Mouse (Mus musculus) bone marrow macrophage, adult 2 months (primary cell): ENCODE measurements around the gene Grk2. TPM values are rescaled to one million over a fixed set of nuclear protein-coding genes. Genes with fewer than 3 reads are reported as not detected.
"Not testable (repeated sequence)": the region's sequence is repeated elsewhere in the genome, so short reads cannot be mapped to it uniquely, and the experiment has no call there.

Experiments
- H3K27ac ChIP-seq: 2 replicates; pipeline ENCODE4 v1.5.1; 2012; ENCODE audit warnings: low read depth, low read length; ENCODE audit not compliant: insufficient read depth
- H3K4me1 ChIP-seq: 2 replicates; pipeline ENCODE4 v1.6.1; 2012; ENCODE audit warnings: low read length; ENCODE audit not compliant: control insufficient read depth, insufficient read depth
- H3K4me3 ChIP-seq: 2 replicates; pipeline ENCODE4 v1.5.1; 2012; ENCODE audit warnings: mild to moderate bottlenecking, low read length, moderate library complexity; ENCODE audit not compliant: insufficient read depth
- CTCF ChIP-seq: IDR thresholded peaks from 2 replicates; pipeline ENCODE4 v1.5.1; 2012; ENCODE audit warnings: low read depth, mild to moderate bottlenecking, low read length, moderate library complexity
- POLR2A ChIP-seq: IDR thresholded peaks from 2 replicates; pipeline ENCODE4 v1.6.1; 2012; ENCODE audit warnings: mild to moderate bottlenecking, low read depth, low read length, borderline replicate concordance
- polyA plus RNA-seq: library from polyadenylated mRNA; stranded (reverse); fragments of >200 nt; gene quantifications from 2 replicates; pipeline ENCODE4 v1.2.4, GENCODE M21; 2012; ENCODE audit not compliant: missing spikeins, insufficient read depth, insufficient read length

The Grk2 gene
- polyA plus RNA-seq, 1 experiment: 278 TPM

- TF ChIP-seq POLR2A: no peak
- peak; percentile 4; the same call in 1 of the 2 replicates for TF ChIP-seq CTCF
- Histone ChIP-seq H3K4me3 (no peak overlapping the region), H3K4me1 (peaks cover 31% of the 10 kb centered on the region), H3K27ac (no peak overlapping the region)
These were observed 48.1 kb downstream of the Grk2 start for GRCm38 (mm10) chr19:4257897-4258252.

GRCm38 (mm10) chr19:4257216-4257896 lies 48.7 kb downstream of the Grk2 start:
- Histone ChIP-seq H3K4me1 (peaks cover 26% of the 10 kb centered on the region), H3K27ac (no peak overlapping the region), H3K4me3 (peak overlapping the region; percentile 67)
- TF ChIP-seq POLR2A (no peak), CTCF (peak; percentile 41; the same call in 1 of the 2 replicates)

GRCm38 (mm10) chr19:4255583-4256162 lies 50.3 kb downstream of the Grk2 start:
- Histone ChIP-seq H3K4me3 (no peak overlapping the region), H3K4me1 (peaks cover 12% of the 10 kb centered on the region), H3K27ac (no peak overlapping the region)
- peak; percentile 18; the same call in 1 of the 2 replicates for TF ChIP-seq CTCF
- TF ChIP-seq POLR2A: no peak

GRCm38 (mm10) chr19:4254230-4254629 lies 51.8 kb downstream of the Grk2 start:
- Histone ChIP-seq H3K27ac (no peak overlapping the region), H3K4me3 (no peak overlapping the region), H3K4me1 (peaks cover 4% of the 10 kb centered on the region; the same call in 1 of the 2 replicates)
- no peak for TF ChIP-seq CTCF
- TF ChIP-seq POLR2A: no peak

- H3K4me3 ChIP-seq, H3K27ac ChIP-seq, H3K4me1 ChIP-seq: not testable (repeated sequence)
These were observed 57.3 kb downstream of the Grk2 start for GRCm38 (mm10) chr19:4248683-4249082.

DNA sequence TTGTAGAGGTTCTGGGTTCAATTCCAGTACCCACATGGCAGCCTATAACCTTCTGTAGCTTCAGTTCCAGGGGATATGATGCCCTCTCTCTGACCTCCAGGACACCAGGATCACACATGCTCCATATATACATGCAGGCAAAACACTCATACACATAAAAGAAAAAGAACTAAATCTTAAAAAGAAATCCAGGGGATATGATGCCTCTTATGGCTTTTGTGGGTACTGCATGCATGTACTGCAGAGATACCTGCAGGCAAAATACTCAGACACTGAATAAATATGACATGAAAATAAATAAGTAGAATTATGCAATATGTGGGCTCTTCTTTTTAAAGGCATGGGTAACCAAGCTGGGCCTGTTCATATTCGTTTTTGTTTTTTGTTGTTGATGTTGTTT lies 59.0 kb downstream of the Grk2 start:
- no peak overlapping the region for H3K4me3 ChIP-seq
- TF ChIP-seq POLR2A (no peak), CTCF (no peak)
- no peak overlapping the region for H3K27ac ChIP-seq
- no peaks in the 10 kb centered on the region for H3K4me1 ChIP-seq

GRCm38 (mm10) chr19:4244775-4245174 lies 61.2 kb downstream of the Grk2 start:
- no peak overlapping the region for H3K27ac ChIP-seq
- no peaks in the 10 kb centered on the region for H3K4me1 ChIP-seq
- TF ChIP-seq CTCF (no peak), POLR2A (no peak)
- no peak overlapping the region for H3K4me3 ChIP-seq

DNA sequence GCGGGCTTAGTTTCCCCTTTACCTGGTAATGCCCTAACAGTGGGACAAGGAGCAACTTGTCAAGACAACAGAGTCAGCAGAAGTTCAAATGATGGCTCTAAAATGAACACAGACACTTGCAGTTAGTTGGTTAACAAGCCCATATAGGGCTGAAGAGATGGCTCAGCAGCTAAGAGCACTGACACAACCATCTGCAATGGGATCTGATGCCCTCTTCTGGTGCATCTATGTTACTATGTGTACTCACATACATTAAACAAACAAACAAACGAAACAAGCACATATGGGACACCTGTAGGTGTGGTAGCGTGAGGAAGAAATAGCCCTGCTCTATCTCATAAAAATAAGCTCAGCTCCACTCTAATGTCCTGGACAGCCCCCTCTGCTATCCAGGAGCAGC lies 63.6 kb downstream of the Grk2 start:
- H3K4me1 ChIP-seq: no peaks in the 10 kb centered on the region

GRCm38 (mm10) chr19:4240247-4240668 lies 65.8 kb downstream of the Grk2 start:
- TF ChIP-seq POLR2A (no peak), CTCF (no peak)
- H3K4me1 ChIP-seq: no peaks in the 10 kb centered on the region
- no peak overlapping the region for H3K4me3 ChIP-seq
- no peak overlapping the region for H3K27ac ChIP-seq

More for the DNA sequence above, 63.6 kb downstream of the Grk2 start:
- TF ChIP-seq CTCF (no peak), POLR2A (no peak)
- H3K4me3 ChIP-seq: no peak overlapping the region
- H3K27ac ChIP-seq: no peak overlapping the region

Other genes starting within 250 kb of the Grk2 start
- gene Gstp3, start 246.7 kb downstream of the Grk2 start, polyA plus RNA-seq: not detected in 2 replicates
- gene Cabp2, start 224.6 kb downstream of the Grk2 start, polyA plus RNA-seq: not detected in 2 replicates
- gene Cdk2ap2, start 209.0 kb downstream of the Grk2 start, polyA plus RNA-seq: 98.0 and 98.3 TPM in 2 replicates
- gene Pitpnm1, start 206.2 kb downstream of the Grk2 start, polyA plus RNA-seq: 72.3 and 86.7 TPM in 2 replicates
- gene Aip, start 180.4 kb downstream of the Grk2 start, polyA plus RNA-seq: 75.1 and 75.6 TPM in 2 replicates
- gene Gpr152, start 166.4 kb downstream of the Grk2 start, polyA plus RNA-seq: not detected in 2 replicates
- not detected in 2 replicates for gene Cabp4, start 162.2 kb downstream of the Grk2 start, polyA plus RNA-seq
- 276 and 314 TPM in 2 replicates for gene Coro1b, start 157.6 kb downstream of the Grk2 start, polyA plus RNA-seq
- 0.87 and 2.3 TPM in 2 replicates for gene Ptprcap, start 152.6 kb downstream of the Grk2 start, polyA plus RNA-seq
- gene Rps6kb2, start 142.9 kb downstream of the Grk2 start, polyA plus RNA-seq: 32.3 and 39.5 TPM in 2 replicates
- gene Carns1, start 130.7 kb downstream of the Grk2 start, polyA plus RNA-seq: 0.68 and 1.1 TPM in 2 replicates
- gene Tbc1d10c, start 114.9 kb downstream of the Grk2 start, polyA plus RNA-seq: 0.77 and 0.83 TPM in 2 replicates
- gene Ppp1ca, start 114.2 kb downstream of the Grk2 start, polyA plus RNA-seq: 299 and 331 TPM in 2 replicates
- gene Rad9a, start 104.6 kb downstream of the Grk2 start, polyA plus RNA-seq: 25.1 and 27.2 TPM in 2 replicates
- gene Clcf1, start 92.0 kb downstream of the Grk2 start, polyA plus RNA-seq: 0.40 and 0.56 TPM in 2 replicates
- gene AC109138.7, start 91.9 kb downstream of the Grk2 start, polyA plus RNA-seq: not detected in 2 replicates
- gene Pold4, start 74.3 kb downstream of the Grk2 start, polyA plus RNA-seq: 77.5 and 93.5 TPM in 2 replicates
- gene Ssh3, start 37.0 kb downstream of the Grk2 start, polyA plus RNA-seq: 84.2 and 87.6 TPM in 2 replicates
- gene Ankrd13d, start 23.1 kb downstream of the Grk2 start, polyA plus RNA-seq: 21.8 TPM in 2 replicates
- gene Kdm2a, start 92.1 kb upstream of the Grk2 start, polyA plus RNA-seq: 81.5 and 84.4 TPM in 2 replicates
- 1.1 and 1.4 TPM in 2 replicates for gene Rhod, start 133.2 kb upstream of the Grk2 start, polyA plus RNA-seq
- gene Syt12, start 171.2 kb upstream of the Grk2 start, polyA plus RNA-seq: not detected in 2 replicates
- gene 2010003K11Rik, start 192.4 kb upstream of the Grk2 start, polyA plus RNA-seq: not detected in 2 replicates
- 1.8 and 3.7 TPM in 2 replicates for gene Pcx, start 204.2 kb upstream of the Grk2 start, polyA plus RNA-seq